Mouse (Mus musculus) cortical plate, adult 2 months (tissue): ENCODE data around the gene 1700019D03Rik.

Experiments used
- CTCF ChIP-seq: fragments of 200-500 bp; IDR thresholded peaks from 2 replicates; pipeline ENCODE4 v1.5.1; 2011; ENCODE audit warnings: mild to moderate bottlenecking, control low read depth, low read length; ENCODE audit not compliant: insufficient read depth; ENCODE audit errors: extremely low read depth
- POLR2A ChIP-seq: fragments of 200-500 bp; IDR thresholded peaks from 2 replicates; pipeline ENCODE4 v1.6.1; 2011; ENCODE audit warnings: mild to moderate bottlenecking, low read length, control low read depth; ENCODE audit not compliant: insufficient read depth; ENCODE audit errors: extremely low read depth

- TF ChIP-seq POLR2A (no peak), CTCF (no peak)
These were observed 17.5 kb upstream of the 1700019D03Rik start for GRCm38 (mm10) chr1:53037443-53037871.
